Mouse (Mus musculus): Measurements from ENCODE around the gene Ctnna2. TPM values are rescaled to one million over a fixed set of nuclear protein-coding genes. Genes with fewer than 3 reads are reported as not detected.

Gene Ctnna2
- total and polyA plus RNA-seq, 2 experiments from 2014 or later: 0.22 TPM; not detected in 1

GRCm38 (mm10) chr6:77265163-77265562 is 714.3 kb downstream of the Ctnna2 start:
- WGBS: 68% methylated on average over 3 of the region's 3 CpGs
- no peaks in the 10 kb centered on the region for H3K27me3 ChIP-seq (ENCODE audit: control insufficient read depth, insufficient read depth, low read length)

GRCm38 (mm10) chr6:77257358-77258105 is 722.0 kb downstream of the Ctnna2 start:
- no peak for ATAC-seq (ENCODE audit: insufficient read depth, low read depth)
- Histone ChIP-seq H3K4me2 (ENCODE audit: low read depth, low read length) (no peak overlapping the region), H3K27me3 (ENCODE audit: control insufficient read depth, insufficient read depth, low read length) (no peaks in the 10 kb centered on the region), H3K9me3 (replicated peaks; ENCODE audit: control insufficient read depth, low read length) (no peaks in the 10 kb centered on the region), H3K27ac (ENCODE audit: low read depth) (no peak overlapping the region), H3K4me1 (ENCODE audit: control insufficient read depth, insufficient read depth) (no peaks in the 10 kb centered on the region), H3K36me3 (replicated peaks; ENCODE audit: control insufficient read depth, insufficient read depth, low read length) (no peaks in the 10 kb centered on the region), H3K4me3 (ENCODE audit: low read depth, low read length) (no peak overlapping the region), H3K9ac (replicated peaks; ENCODE audit: low read depth, low read length) (no peak overlapping the region)
- 22% methylated on average over 7 of the region's 7 CpGs for WGBS
- peak; percentile 8 for DNase-seq (ENCODE audit: low spot score)
- TF ChIP-seq CTCF (IDR thresholded peaks at IDR 0.05; ENCODE audit: low read depth) (peak; percentile 38; the same call in 1 of the 2 replicates), EP300 (IDR thresholded peaks at IDR 0.05; ENCODE audit: low read depth) (no peak)

More at GRCm38 (mm10) chr6:77265163-77265562, 714.3 kb downstream of the Ctnna2 start:
- DNase-seq (ENCODE audit: low spot score): no peak
- Histone ChIP-seq H3K4me1 (ENCODE audit: control insufficient read depth, insufficient read depth) (no peaks in the 10 kb centered on the region), H3K36me3 (replicated peaks; ENCODE audit: control insufficient read depth, insufficient read depth, low read length) (no peaks in the 10 kb centered on the region), H3K4me3 (ENCODE audit: low read depth, low read length) (no peak overlapping the region), H3K9ac (replicated peaks; ENCODE audit: low read depth, low read length) (no peak overlapping the region), H3K4me2 (ENCODE audit: low read depth, low read length) (no peak overlapping the region), H3K27ac (ENCODE audit: low read depth) (no peak overlapping the region), H3K9me3 (replicated peaks; ENCODE audit: control insufficient read depth, low read length) (no peaks in the 10 kb centered on the region)
- no peak for ATAC-seq (ENCODE audit: insufficient read depth, low read depth)
- no peak for TF ChIP-seq CTCF (IDR thresholded peaks at IDR 0.05; ENCODE audit: low read depth)
- TF ChIP-seq EP300 (IDR thresholded peaks at IDR 0.05; ENCODE audit: low read depth): no peak

GRCm38 (mm10) chr6:77256348-77256747 is 723.2 kb downstream of the Ctnna2 start:
- 85% methylated on average over 4 of the region's 4 CpGs for WGBS

GRCm38 (mm10) chr6:77253480-77253879 is 726.0 kb downstream of the Ctnna2 start:
- ATAC-seq (ENCODE audit: insufficient read depth, low read depth): no peak
- H3K9ac ChIP-seq (replicated peaks; ENCODE audit: low read depth, low read length): no peak overlapping the region
- TF ChIP-seq CTCF (IDR thresholded peaks at IDR 0.05; ENCODE audit: low read depth) (no peak), EP300 (IDR thresholded peaks at IDR 0.05; ENCODE audit: low read depth) (no peak)

More at GRCm38 (mm10) chr6:77256348-77256747, 723.2 kb downstream of the Ctnna2 start:
- H3K27me3 ChIP-seq (ENCODE audit: control insufficient read depth, insufficient read depth, low read length): no peaks in the 10 kb centered on the region
- no peak for DNase-seq (ENCODE audit: low spot score)
- no peak overlapping the region for H3K27ac ChIP-seq (ENCODE audit: low read depth)
- H3K36me3 ChIP-seq (replicated peaks; ENCODE audit: control insufficient read depth, insufficient read depth, low read length): no peaks in the 10 kb centered on the region
- H3K4me1 ChIP-seq (ENCODE audit: control insufficient read depth, insufficient read depth): no peaks in the 10 kb centered on the region
- no peaks in the 10 kb centered on the region for H3K9me3 ChIP-seq (replicated peaks; ENCODE audit: control insufficient read depth, low read length)
- H3K9ac ChIP-seq (replicated peaks; ENCODE audit: low read depth, low read length): no peak overlapping the region
- H3K4me2 ChIP-seq (ENCODE audit: low read depth, low read length): no peak overlapping the region
- ATAC-seq (ENCODE audit: insufficient read depth, low read depth): no peak
- no peak for TF ChIP-seq CTCF (IDR thresholded peaks at IDR 0.05; ENCODE audit: low read depth)
- TF ChIP-seq EP300 (IDR thresholded peaks at IDR 0.05; ENCODE audit: low read depth): no peak
- no peak overlapping the region for H3K4me3 ChIP-seq (ENCODE audit: low read depth, low read length)

GRCm38 (mm10) chr6:77243541-77244231 is 735.8 kb downstream of the Ctnna2 start:
- Histone ChIP-seq H3K27ac (ENCODE audit: low read depth) (no peak overlapping the region), H3K9me3 (replicated peaks; ENCODE audit: control insufficient read depth, low read length) (no peaks in the 10 kb centered on the region), H3K4me3 (ENCODE audit: low read depth, low read length) (peak overlapping the region; percentile 52), H3K4me1 (ENCODE audit: control insufficient read depth, insufficient read depth) (no peaks in the 10 kb centered on the region), H3K9ac (replicated peaks; ENCODE audit: low read depth, low read length) (no peak overlapping the region), H3K4me2 (ENCODE audit: low read depth, low read length) (peak overlapping the region; percentile 77), H3K36me3 (replicated peaks; ENCODE audit: control insufficient read depth, insufficient read depth, low read length) (no peaks in the 10 kb centered on the region), H3K27me3 (ENCODE audit: control insufficient read depth, insufficient read depth, low read length) (peaks cover 51% of the 10 kb centered on the region)
- DNase-seq (ENCODE audit: low spot score) (no peak), ATAC-seq (ENCODE audit: insufficient read depth, low read depth) (no peak)
- WGBS: 1% methylated on average over 43 of the region's 43 CpGs
- TF ChIP-seq CTCF (IDR thresholded peaks at IDR 0.05; ENCODE audit: low read depth) (no peak), EP300 (IDR thresholded peaks at IDR 0.05; ENCODE audit: low read depth) (no peak)

More at GRCm38 (mm10) chr6:77253480-77253879, 726.0 kb downstream of the Ctnna2 start:
- no peaks in the 10 kb centered on the region for H3K9me3 ChIP-seq (replicated peaks; ENCODE audit: control insufficient read depth, low read length)
- H3K36me3 ChIP-seq (replicated peaks; ENCODE audit: control insufficient read depth, insufficient read depth, low read length): no peaks in the 10 kb centered on the region
- no peak for DNase-seq (ENCODE audit: low spot score)
- no peak overlapping the region for H3K4me2 ChIP-seq (ENCODE audit: low read depth, low read length)
- no peak overlapping the region for H3K27ac ChIP-seq (ENCODE audit: low read depth)
- no peak overlapping the region for H3K4me3 ChIP-seq (ENCODE audit: low read depth, low read length)
- H3K4me1 ChIP-seq (ENCODE audit: control insufficient read depth, insufficient read depth): no peaks in the 10 kb centered on the region
- WGBS: 70% methylated on average over 5 of the region's 5 CpGs
- H3K27me3 ChIP-seq (ENCODE audit: control insufficient read depth, insufficient read depth, low read length): no peaks in the 10 kb centered on the region
